Mouse (Mus musculus) kidney, adult 11 months (tissue): Measurements from ENCODE around the gene Ppp1r13l.

Experiments used
- DNase-seq: peaks from one replicate; pipeline ENCODE4 v3.0.0; 2022

The Ppp1r13l gene

GRCm38 (mm10) chr7:19359299-19359891 lies at the start of gene Ppp1r13l, which contains the start of gene Cd3eap:
TSS of gene Ppp1r13l (plus strand) at chr7:19359749.
TSS of gene Cd3eap (minus strand) at chr7:19359483.
- DNase-seq, result peak; percentile 86

- peak; percentile 96 for DNase-seq
These were observed 49.5 kb upstream of the Ppp1r13l start, which contains the start of gene Fosb for GRCm38 (mm10) chr7:19309884-19310641. TSS of gene Fosb (minus strand) at chr7:19310051.

DNA sequence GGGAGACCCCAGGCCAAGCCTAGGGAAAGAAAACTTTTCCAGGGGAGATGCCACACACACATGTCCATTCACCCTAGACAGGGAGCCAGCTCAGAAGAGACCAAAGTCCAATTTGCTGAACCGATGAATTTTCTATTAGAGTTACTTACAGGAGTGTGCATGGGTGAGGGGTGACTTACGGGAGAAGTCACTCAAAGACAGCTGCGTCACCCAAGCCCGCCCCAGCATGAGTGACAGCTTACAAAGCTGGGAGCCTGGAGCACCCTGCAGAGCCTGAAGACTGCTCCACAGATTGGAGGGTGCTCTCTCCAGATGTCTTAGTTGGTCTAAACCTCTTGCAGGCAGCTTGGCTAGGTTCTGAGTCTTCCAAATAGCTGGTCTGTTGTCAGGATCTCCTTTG lies 47.6 kb upstream of the Ppp1r13l start:
- DNase-seq, result no peak

- no peak for DNase-seq
These were observed 45.5 kb upstream of the Ppp1r13l start for GRCm38 (mm10) chr7:19314033-19314432.

- no peak for DNase-seq
These were observed 42.9 kb upstream of the Ppp1r13l start for GRCm38 (mm10) chr7:19316451-19317161.

GRCm38 (mm10) chr7:19318201-19318600 lies 41.3 kb upstream of the Ppp1r13l start:
- no peak for DNase-seq

DNA sequence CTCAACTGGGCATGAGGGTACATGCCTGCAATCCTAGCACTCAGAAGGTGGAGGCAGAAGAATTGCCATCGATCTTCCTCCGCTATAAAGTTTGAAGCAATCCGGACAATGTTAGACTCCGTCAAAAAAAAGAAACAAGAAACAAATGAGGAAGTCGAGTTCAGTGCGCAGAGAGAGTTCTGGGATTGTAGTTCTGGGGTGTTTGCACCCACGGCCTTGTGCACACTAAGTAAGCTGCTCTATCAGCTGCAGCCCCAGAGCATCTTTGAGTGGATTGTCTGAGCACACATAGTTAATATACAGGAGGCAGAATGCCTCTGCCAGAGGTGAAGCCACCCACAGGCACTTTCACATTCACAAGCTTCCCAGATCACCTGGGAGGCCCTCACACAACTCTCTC lies 40.9 kb upstream of the Ppp1r13l start:
- no peak for DNase-seq

DNA sequence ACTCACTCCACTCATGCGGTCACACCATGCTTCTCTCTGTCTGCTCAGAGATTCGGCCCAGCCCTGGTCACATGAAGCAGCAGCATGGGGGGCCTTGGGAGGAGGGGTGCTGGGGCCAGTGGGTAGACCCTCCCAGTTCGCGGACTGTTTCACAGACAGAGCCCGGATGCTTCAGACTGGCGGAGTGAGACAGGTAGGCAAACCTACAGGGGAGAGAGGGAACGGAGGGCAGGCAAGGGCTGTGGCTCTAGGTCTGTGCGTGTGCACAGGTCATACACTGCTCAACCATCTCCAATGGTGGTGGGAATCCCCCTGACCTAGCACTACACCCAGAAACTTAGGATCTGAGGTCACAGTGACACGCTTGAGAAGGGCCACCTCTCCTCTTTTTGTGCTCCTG lies 40.1 kb upstream of the Ppp1r13l start:
- no peak for DNase-seq

DNA sequence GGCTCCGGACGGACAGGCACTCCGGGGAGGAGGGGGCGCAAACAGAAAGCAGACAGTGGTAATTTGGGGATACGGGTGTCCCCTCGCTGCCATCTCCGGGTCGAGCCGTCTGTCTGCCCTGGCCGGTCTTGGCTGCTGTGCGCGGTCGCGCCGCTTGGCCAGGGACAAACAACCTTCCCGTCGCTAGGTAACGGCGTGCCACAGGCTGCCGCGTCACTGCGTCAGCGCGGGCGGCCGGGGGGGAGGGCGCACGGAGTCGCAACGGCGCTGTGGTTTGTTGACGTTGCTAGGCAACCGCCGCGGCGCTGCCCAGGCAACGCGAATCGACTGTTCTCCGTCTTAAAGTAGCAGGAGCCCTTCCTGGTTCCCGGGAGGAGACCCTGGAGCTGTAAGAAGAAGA lies 39.6 kb upstream of the Ppp1r13l start:
- DNase-seq, result peak; percentile 95

DNA sequence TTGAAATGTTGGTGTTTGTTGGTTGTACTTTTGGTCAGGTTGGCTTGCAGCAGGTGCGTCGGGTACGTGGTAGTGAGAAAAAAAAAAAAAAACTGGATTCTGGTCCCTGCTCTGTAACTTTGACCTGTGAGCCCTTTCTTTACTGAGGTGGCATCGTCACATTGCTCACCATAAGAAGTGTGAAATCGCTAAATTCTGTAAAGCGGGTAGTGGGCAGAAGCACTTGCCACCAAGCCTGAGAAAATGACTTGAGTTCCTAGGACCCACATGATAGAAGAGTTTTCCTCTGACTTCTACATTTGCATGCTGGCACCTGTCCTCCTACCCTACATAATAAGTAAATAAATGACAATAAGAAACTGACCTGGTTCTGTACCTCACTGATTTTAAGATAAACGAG lies 38.9 kb upstream of the Ppp1r13l start:
- DNase-seq, result no peak

GRCm38 (mm10) chr7:19321464-19321863 lies 38.1 kb upstream of the Ppp1r13l start:
- DNase-seq, result no peak

GRCm38 (mm10) chr7:19322489-19322888 lies 37.1 kb upstream of the Ppp1r13l start:
- no peak for DNase-seq

DNA sequence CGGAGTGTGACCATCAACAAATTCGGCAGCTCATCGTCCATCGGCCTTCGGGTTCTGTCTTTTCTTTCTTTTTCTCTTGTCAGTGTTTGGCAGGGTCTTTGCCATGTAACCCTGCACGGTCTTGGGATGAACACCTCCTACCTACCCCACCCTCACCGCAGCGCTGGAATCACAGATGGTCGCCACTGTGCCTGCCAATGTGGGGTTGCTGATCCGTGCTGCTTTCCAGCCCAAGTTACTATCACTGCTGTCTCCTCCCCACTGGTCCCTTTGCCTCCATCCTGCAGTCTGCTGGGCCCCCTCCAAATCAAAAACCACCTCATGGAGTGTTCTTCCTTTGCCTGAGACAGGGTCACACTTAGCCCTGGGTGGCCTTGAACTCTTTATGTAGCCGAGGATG lies 35.3 kb upstream of the Ppp1r13l start:
- no peak for DNase-seq

DNA sequence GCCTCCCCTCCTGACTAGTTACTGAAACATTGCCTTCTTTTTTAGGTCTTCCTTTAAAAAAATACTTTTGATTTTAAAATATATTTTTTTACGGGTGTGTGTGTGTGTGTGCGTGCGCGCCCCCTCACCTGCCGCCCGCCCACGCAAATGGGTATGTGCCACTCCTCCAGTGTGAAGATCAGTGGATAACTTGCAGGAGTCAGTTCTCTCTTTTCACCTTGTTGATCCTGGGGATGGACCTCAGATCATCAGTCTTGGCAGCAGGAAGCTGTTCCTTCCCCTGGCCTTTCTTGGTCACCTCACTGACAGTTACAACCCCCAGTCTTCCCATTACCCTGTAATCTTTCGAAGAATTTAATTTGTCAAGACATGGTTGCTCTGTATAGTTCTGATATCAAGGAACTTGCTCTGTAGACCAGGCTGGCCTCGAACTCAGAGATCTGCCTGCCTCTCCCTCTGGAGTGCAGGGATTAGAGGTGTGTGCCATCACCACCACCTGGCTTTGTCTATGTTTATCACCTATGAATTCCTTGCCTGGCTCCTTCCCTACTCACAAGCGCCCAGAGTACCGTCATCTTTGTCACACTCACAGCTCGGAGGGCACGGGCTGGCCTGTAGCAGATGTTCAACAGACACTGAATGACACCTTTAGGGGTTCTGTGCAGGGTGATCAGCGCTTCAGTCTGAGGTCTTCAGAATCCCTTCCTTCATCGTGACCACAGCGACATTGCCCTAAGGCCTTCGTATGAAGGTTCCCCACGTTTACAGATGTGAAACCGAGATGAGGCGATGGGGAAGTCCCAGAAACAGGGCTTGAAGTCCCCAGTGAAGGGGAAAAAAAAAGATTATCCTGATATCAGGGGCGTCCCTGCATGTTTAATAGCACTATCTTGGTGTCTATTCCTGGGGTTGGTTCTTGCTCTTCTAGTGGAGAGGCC lies 34.0 kb upstream of the Ppp1r13l start:
- no peak for DNase-seq

- peak; percentile 87 for DNase-seq
These were observed 33.2 kb upstream of the Ppp1r13l start for GRCm38 (mm10) chr7:19326359-19326758.

GRCm38 (mm10) chr7:19327128-19327527 lies 32.4 kb upstream of the Ppp1r13l start:
- peak; percentile 91 for DNase-seq

- no peak for DNase-seq
These were observed 31.8 kb upstream of the Ppp1r13l start for GRCm38 (mm10) chr7:19327782-19328181.

GRCm38 (mm10) chr7:19328425-19328824 lies 31.1 kb upstream of the Ppp1r13l start:
- no peak for DNase-seq

- no peak for DNase-seq
These were observed 27.6 kb upstream of the Ppp1r13l start for GRCm38 (mm10) chr7:19331910-19332309.

DNA sequence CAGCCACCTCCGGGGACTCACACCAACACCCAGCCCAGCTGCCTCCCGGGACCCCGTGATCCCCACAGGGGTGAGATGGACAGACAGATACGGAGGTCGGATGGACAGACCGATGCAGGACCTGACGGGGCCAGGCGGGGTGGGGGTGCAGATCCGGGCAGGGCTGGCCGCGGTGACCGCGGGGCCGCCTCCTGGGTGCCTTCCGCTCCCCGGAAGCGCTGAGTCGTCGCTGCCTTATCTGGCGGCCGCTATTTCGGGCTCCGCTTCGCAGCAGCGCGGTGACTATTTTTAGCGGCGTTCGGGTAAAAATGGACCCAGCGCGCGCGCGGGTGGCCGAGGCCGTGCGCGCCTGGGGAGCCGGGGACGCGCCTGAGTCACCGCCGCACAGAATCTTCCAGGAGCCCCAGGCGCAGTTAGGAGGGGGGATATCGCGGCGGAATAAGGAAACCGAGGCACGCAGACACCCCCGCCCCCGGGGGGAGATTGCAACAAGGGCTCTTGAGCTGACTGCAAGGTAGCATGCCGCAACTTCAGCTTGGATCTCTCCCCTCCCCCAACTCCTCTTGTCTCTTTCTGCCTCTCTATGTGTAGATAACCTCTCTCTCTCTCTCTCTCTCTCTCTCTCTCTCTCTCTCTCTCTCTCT lies 26.7 kb upstream of the Ppp1r13l start:
- DNase-seq, result peak; percentile 50

GRCm38 (mm10) chr7:19335583-19335982 lies 24.0 kb upstream of the Ppp1r13l start:
- DNase-seq, result no peak

- DNase-seq, result no peak
These were observed 22.4 kb upstream of the Ppp1r13l start for GRCm38 (mm10) chr7:19337122-19337521.
